Mouse (Mus musculus): ENCODE measurements around the gene Pdcd6ip.
"Not testable (repeated sequence)": the region's sequence is repeated elsewhere in the genome, so short reads cannot be mapped to it uniquely, and the experiment has no call there.

The Pdcd6ip gene

GRCm38 (mm10) chr9:113707481-113708360, at the start of gene Pdcd6ip:
Gene Pdcd6ip (minus strand): TSS chr9:113708259.
- DNase-seq (ENCODE audit: low spot score) = peak; percentile 88

DNA sequence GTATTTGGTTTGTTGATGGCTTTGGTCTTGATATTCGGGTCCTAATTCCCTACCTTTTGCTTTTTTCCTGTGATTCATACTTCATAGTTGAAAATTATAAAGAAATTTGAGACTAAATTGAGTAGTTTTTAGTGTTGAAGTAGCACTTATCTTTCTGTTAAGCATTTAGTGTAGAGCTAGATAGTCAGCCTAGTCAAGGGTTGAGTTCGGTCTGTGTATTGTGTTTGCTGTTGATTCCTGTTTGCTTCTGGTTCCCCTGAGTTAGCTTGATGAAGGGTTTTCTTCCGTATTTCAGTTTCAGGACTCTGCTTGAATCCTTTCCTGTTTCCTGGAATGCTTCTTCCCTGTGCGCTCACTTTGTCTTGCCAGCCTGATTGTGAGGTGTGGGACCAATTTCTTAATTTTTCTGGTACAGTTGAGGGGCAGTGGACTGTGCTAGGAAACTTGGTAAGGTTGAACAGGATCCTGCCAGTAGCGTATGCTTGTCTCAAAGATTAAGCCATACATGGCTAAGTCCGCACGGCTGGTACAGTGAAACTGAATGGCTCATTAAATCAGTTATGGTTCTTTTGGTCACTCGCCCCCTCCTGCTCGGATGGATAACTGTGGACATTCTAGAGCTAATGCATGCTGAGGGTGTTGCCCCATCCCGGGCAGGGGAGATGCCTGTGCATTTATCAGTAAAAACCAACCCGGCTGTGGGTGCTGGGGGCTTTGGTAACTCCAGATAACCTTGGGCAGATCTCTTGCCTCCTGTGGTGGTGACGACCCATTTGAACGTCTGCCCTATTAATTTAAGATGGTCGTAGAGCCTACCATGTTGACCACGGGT, 48.0 kb upstream of the Pdcd6ip start:
- DNase-seq (ENCODE audit: low spot score) = no peak

- no peak for DNase-seq (ENCODE audit: low spot score)
These were observed 41.3 kb upstream of the Pdcd6ip start for GRCm38 (mm10) chr9:113749356-113749755.

GRCm38 (mm10) chr9:113743291-113743690, 35.2 kb upstream of the Pdcd6ip start:
- DNase-seq (ENCODE audit: low spot score) = no peak

GRCm38 (mm10) chr9:113742361-113742794, 34.3 kb upstream of the Pdcd6ip start:
- peak; percentile 39 for DNase-seq (ENCODE audit: low spot score)

GRCm38 (mm10) chr9:113741637-113742137, 33.6 kb upstream of the Pdcd6ip start:
- peak; percentile 71 for DNase-seq (ENCODE audit: low spot score)

DNA sequence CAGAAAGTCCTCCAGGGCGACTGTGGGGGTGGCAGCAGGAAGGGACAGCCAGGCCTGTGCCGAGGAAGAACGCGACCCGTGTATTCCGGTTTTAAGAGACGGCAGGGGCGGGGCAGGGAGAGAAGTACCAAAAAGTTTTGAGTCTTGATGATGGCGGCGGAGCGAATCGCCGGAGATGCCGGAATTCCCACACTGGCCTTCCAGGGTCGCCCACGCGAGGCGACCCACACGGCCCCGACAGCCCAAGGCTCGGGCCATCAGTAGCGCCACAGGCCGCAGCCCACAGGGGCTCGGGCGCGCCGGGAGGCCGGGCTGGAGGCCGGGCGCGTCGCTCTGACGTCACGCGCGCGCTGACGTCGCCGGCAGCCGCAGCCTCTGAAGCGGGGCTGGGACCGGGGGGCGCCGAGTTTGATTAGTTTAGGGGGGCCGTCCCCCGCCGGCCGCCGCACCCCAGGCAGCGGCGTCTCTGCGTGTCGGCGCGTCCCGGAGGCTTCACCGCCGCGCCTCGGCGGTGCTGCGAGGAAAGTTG, 33.1 kb upstream of the Pdcd6ip start, which contains the start of gene Clasp2:
TSS of gene Clasp2 (plus strand) at position 366 of the 529 bp plus-strand sequence.
- DNase-seq (ENCODE audit: low spot score) = peak; percentile 85

DNA sequence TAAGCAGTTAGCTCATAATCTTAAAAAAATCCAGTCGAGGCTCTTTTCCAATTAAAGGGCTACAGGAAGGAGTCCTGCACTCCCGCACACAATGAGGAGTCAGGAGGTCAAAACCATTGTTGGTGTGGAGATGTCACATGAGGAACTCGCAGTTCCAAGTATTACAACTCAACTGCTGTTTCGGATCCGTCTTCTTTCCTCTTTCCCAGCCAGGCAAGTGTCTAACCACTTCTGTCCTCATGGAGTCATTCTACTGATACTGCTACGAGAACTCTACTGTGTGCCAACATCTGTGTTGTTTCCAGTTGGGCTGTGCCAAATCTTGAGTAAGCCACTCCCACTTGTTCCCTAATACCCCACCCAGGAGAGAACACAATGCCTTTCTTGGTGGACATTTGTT, 30.9 kb upstream of the Pdcd6ip start:
- DNase-seq (ENCODE audit: low spot score) = no peak

- peak; percentile 1 for DNase-seq (ENCODE audit: low spot score)
These were observed 30.0 kb upstream of the Pdcd6ip start for GRCm38 (mm10) chr9:113738021-113738420.

DNA sequence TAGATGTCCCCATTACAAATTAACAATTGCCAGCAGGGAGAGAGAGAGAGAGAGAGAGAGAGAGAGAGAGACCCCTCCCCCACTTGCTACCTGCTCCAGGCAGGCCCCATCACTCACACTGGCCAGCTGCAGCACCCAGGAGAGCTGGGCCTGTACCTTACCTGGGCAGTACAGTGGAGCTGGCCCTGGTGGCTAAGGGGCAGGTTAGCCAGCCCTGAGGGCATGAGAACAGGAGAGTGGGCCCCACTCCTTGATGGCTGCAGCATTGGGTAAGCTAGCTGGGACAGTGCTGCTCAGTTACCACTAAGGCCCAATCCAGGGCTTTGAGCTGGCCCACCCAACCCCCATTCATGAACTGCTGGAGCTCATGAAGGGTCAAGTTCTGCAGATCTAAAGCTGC, 27.9 kb upstream of the Pdcd6ip start:
- DNase-seq (ENCODE audit: low spot score) = no peak

DNA sequence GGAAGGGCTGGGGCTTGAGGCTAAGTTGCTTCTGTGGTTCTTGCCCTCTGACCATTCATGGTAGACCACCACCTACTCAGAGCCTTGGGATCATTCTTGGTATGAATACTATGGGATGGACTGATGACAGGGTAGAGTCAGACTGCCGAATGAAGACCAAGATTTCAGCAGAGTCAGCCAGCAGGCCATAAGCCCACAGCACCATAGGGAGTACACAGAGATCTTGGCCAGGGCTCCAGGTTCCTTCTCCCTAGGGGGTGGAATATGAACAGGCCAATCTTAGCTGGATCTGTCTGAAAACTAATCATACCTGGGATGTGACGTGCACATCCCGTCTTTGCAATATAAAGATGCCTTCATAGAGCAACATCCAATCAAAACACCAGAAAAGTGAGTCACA, 23.5 kb upstream of the Pdcd6ip start:
- no peak for DNase-seq (ENCODE audit: low spot score)

- no peak for DNase-seq (ENCODE audit: low spot score)
These were observed 19.1 kb upstream of the Pdcd6ip start for GRCm38 (mm10) chr9:113726991-113727680.

DNA sequence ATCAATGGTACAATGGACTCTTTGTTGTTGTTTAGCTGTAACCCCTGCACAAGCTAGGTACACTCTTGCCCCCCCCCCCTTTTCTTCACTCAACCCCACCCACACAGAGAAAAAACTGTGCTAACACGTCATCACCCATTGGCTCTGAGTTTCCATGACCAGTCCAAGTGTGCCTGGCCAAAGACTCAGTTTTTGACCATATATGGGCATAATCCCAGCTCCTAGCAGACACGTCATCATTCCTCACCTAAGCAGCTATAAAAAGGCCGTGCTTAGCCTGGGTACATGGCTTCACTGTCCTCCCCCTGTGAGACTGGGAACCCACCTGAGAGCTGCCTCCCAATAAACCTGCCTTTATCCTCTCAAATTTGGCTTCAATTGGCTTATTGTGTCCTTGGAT, 18.1 kb upstream of the Pdcd6ip start:
- no peak for DNase-seq (ENCODE audit: low spot score)

GRCm38 (mm10) chr9:113725609-113726008, 17.6 kb upstream of the Pdcd6ip start:
- not testable (repeated sequence) for DNase-seq (ENCODE audit: low spot score)

DNA sequence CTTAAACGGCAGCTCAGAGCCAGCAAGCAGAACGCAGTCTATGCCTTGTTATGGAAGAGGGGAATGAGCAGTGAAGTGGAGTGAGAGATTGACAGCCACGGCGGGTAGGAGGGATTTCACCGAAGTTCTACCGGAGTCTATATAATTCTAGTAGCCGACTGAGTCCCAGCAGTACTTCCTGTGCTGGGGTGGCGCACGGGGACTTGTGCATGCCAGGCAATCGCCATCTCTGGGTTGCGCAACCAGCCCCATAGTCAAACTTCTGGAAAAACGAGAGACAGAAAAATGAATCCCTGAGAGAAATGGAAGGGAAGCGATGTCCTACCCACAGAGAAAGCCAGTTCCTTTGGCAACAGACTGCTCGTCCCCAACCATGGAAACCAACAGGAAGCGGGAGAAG, 16.6 kb upstream of the Pdcd6ip start:
- no peak for DNase-seq (ENCODE audit: low spot score)

DNA sequence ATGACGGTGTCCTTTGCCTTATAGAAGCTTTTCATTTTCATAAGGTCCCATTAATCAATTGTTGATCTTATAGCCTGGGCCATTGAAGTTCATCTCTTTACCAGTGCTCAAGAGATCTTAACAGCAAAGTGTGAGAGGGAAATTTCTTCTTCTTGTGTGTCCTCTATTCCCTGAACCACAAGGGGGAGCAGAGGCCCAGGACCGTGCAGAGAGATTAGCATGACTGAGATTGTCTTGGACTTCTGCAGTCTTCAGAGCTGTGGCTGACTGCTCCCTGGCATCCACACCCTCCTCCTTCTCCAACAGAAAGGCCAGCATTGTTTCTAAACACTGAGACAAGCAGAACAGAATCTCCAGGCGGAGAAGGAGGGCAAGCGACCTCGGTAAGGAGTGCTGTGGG, 11.0 kb upstream of the Pdcd6ip start:
- peak; percentile 52 for DNase-seq (ENCODE audit: low spot score)

DNA sequence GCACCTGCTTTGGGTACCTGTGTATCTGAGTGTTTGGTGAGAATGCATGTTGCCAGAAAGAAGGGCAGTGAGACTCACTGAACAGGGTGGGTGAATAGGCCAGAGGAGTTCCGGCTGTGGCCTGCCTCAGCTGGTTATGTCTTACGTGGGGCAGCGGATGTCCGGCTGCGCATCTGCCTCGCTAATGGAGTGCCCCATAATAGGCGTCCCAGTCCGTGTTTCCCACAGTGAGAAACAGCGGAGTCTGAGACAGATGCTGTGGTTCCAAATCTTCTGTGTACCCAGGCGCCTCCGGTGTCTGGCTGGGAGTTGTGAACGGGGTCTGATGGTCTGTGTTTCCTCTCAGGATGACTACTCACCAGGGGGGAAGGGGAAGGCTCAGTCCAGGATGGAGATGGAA, 2.8 kb upstream of the Pdcd6ip start:
- DNase-seq (ENCODE audit: low spot score) = no peak

- no peak for DNase-seq (ENCODE audit: low spot score)
These were observed 562 bp upstream of the Pdcd6ip start for GRCm38 (mm10) chr9:113708361-113709280.

- DNase-seq (ENCODE audit: low spot score) = no peak
These were observed 1.2 kb downstream of the Pdcd6ip start for GRCm38 (mm10) chr9:113706841-113707240.

GRCm38 (mm10) chr9:113706108-113706507, 2.0 kb downstream of the Pdcd6ip start:
- DNase-seq (ENCODE audit: low spot score) = no peak
